In genomic region chr12:109975176-109975972, GRCm38 (mm10) we compare ENCODE assay signal across 12 mouse cellular contexts.
DNase-seq lines count a peak whose midpoint lies in the region; ATAC-seq and TF ChIP-seq lines count a peak whose summit lies in the region.
"Had no signal": no experiment of that assay in that cellular context is flagged by ENCODE, and none has a peak within 500 bp of the region (broad histone marks: within the 10 kb centered on the region; RNA-seq: fewer than 3 reads in every experiment).

No protein-coding gene starts in this region.

- peak overlapping the region; percentile 35; the same call in 1 of the 2 replicates for H3K27ac ChIP-seq in forebrain, embryonic 10.5 days
- H3K27ac ChIP-seq in forebrain, embryonic 13.5 days: no peak overlapping the region
- H3K27ac ChIP-seq in forebrain, embryonic 16.5 days (ENCODE audit: low read length): no peak overlapping the region
- H3K27ac ChIP-seq: embryonic facial prominence, embryonic 12.5 days had no signal

- no peaks in the 10 kb centered on the region for H3K4me1 ChIP-seq in forebrain, embryonic 10.5 days
- peaks cover 7% of the 10 kb centered on the region; the same call in 1 of the 2 replicates for H3K4me1 ChIP-seq in forebrain, embryonic 13.5 days
- peaks cover 7% of the 10 kb centered on the region for H3K4me1 ChIP-seq in forebrain, embryonic 16.5 days (replicated peaks; ENCODE audit: control insufficient read depth, insufficient read depth, low read length)
- H3K4me1 ChIP-seq: embryonic facial prominence, embryonic 12.5 days had no signal

- no peak overlapping the region for H3K9ac ChIP-seq in forebrain, embryonic 13.5 days
- H3K9ac ChIP-seq in forebrain, embryonic 16.5 days (replicated peaks; ENCODE audit: low read depth, low read length): no peak overlapping the region
- H3K9ac ChIP-seq: embryonic facial prominence, embryonic 12.5 days had no signal

- TF ChIP-seq POLR2A in brain, embryonic 14.5 days (IDR thresholded peaks at IDR 0.05; ENCODE audit: borderline replicate concordance, extremely low read depth, insufficient read depth, insufficient read length, poor library complexity, severe bottlenecking): no peak

- TF ChIP-seq CTCF in brain, embryonic 14.5 days (IDR thresholded peaks at IDR 0.05; ENCODE audit: borderline replicate concordance, extremely low read depth, insufficient read depth, insufficient read length): no peak

- WGBS in forebrain, embryonic 10.5 days: 90% methylated on average over 17 of the region's 17 CpGs
- 80% methylated on average over 17 of the region's 17 CpGs for WGBS in forebrain, embryonic 13.5 days
- WGBS in forebrain, embryonic 16.5 days: 74% methylated on average over 17 of the region's 17 CpGs

- H3K36me3 ChIP-seq in forebrain, embryonic 10.5 days (replicated peaks): no peaks in the 10 kb centered on the region
- H3K36me3 ChIP-seq in forebrain, embryonic 13.5 days (ENCODE audit: poor library complexity, severe bottlenecking): no peaks in the 10 kb centered on the region
- no peaks in the 10 kb centered on the region for H3K36me3 ChIP-seq in forebrain, embryonic 16.5 days (ENCODE audit: control insufficient read depth, insufficient read depth)
- H3K36me3 ChIP-seq: embryonic facial prominence, embryonic 12.5 days; G1E had no signal

- H3K9me3 ChIP-seq in forebrain, embryonic 10.5 days: no peaks in the 10 kb centered on the region
- no peaks in the 10 kb centered on the region for H3K9me3 ChIP-seq in forebrain, embryonic 13.5 days (replicated peaks)
- no peaks in the 10 kb centered on the region for H3K9me3 ChIP-seq in forebrain, embryonic 16.5 days (ENCODE audit: control insufficient read depth, low read length)
- H3K9me3 ChIP-seq: embryonic facial prominence, embryonic 12.5 days had no signal

- intact Hi-C loops in left cerebral cortex, postnatal 10 days (cut with DNase I): no loop called here

- no peak overlapping the region for H3K4me2 ChIP-seq in forebrain, embryonic 13.5 days
- no peak overlapping the region for H3K4me2 ChIP-seq in forebrain, embryonic 16.5 days (ENCODE audit: low read length)
- H3K4me2 ChIP-seq: embryonic facial prominence, embryonic 12.5 days had no signal

- DNase-seq in forebrain, embryonic 10.5 days (ENCODE audit: extremely low spot score, low spot score): no peak
- peak; percentile 64 for DNase-seq in brain, embryonic 14.5 days (ENCODE audit: low read depth)
- peak; percentile 31 to 43 for DNase-seq in left cerebral cortex, postnatal 10 days (ENCODE audit: extremely low spot score in 1 of 2, low spot score in 2 of 2)
- DNase-seq in adrenal gland, adult 2 months: no peak
- DNase-seq in thymus, postnatal 25 days: no peak
- DNase-seq in spleen, adult 12 weeks (ENCODE audit: low spot score): no peak
- DNase-seq: lung, adult 2 months had no signal

- no peak overlapping the region for H3K4me3 ChIP-seq in forebrain, embryonic 10.5 days
- H3K4me3 ChIP-seq in forebrain, embryonic 13.5 days: no peak overlapping the region
- H3K4me3 ChIP-seq in forebrain, embryonic 16.5 days (replicated peaks; ENCODE audit: low read length): no peak overlapping the region
- H3K4me3 ChIP-seq: embryonic facial prominence, embryonic 12.5 days; myocyte had no signal

- no peaks in the 10 kb centered on the region for H3K27me3 ChIP-seq in forebrain, embryonic 10.5 days (ENCODE audit: poor library complexity, severe bottlenecking)
- H3K27me3 ChIP-seq in forebrain, embryonic 13.5 days: no peaks in the 10 kb centered on the region
- no peaks in the 10 kb centered on the region for H3K27me3 ChIP-seq in forebrain, embryonic 16.5 days (replicated peaks; ENCODE audit: control insufficient read depth, insufficient read depth, low read length)
- H3K27me3 ChIP-seq: embryonic facial prominence, embryonic 12.5 days had no signal

- no peak for ATAC-seq in forebrain, embryonic 13.5 days
- peak; percentile 54; the same call in 1 of the 2 replicates for ATAC-seq in forebrain, embryonic 16.5 days

Comparison
In these comparisons a context has a peak if more than half of its experiments do, and no peak if none do; other contexts are left out.
1. DNase-seq: peak in brain, embryonic 14.5 days (single experiment) and left cerebral cortex, postnatal 10 days (2 of 2); none in forebrain, embryonic 10.5 days (single experiment), adrenal gland, adult 2 months (single experiment), thymus, postnatal 25 days (single experiment) and spleen, adult 12 weeks (single experiment).